Mouse (Mus musculus) stomach, postnatal 0 days (tissue): Measurements from ENCODE around the gene Grm8. TPM values are rescaled to one million over a fixed set of nuclear protein-coding genes. Genes with fewer than 3 reads are reported as not detected.

Source experiments
- ATAC-seq: fragments of 200-750 bp; cut with Nextera tagmentation; 2 replicates; pipeline ENCODE4 v1.8.0; 2017; ENCODE audit not compliant: low FRiP score, low TSS enrichment
- DNase-seq: peaks from one replicate; pipeline ENCODE4 v3.0.0-alpha.2; 2016; ENCODE audit warnings: low spot score
- H3K27ac ChIP-seq: fragments of 300-500 bp; sonication (generic); replicated peaks from 2 replicates; pipeline ENCODE4 v1.5.1; 2014; ENCODE audit warnings: mild to moderate bottlenecking, control low read depth
- H3K27me3 ChIP-seq: fragments of 300-500 bp; sonication (generic); 2 replicates; pipeline ENCODE4 v1.6.1; 2014; ENCODE audit warnings: low read length; ENCODE audit not compliant: control insufficient read depth, insufficient read depth
- H3K36me3 ChIP-seq: fragments of 300-500 bp; sonication (generic); 2 replicates; pipeline ENCODE4 v1.6.1; 2014; ENCODE audit warnings: low read length, mixed read lengths; ENCODE audit not compliant: control insufficient read depth, insufficient read depth
- H3K4me1 ChIP-seq: fragments of 300-500 bp; sonication (generic); replicated peaks from 2 replicates; pipeline ENCODE4 v1.6.1; 2014; ENCODE audit warnings: antibody characterized with exemption; ENCODE audit not compliant: control insufficient read depth, insufficient read depth
- H3K4me2 ChIP-seq: fragments of 300-500 bp; sonication (generic); replicated peaks from 2 replicates; pipeline ENCODE4 v1.6.1; 2014; ENCODE audit warnings: low read depth, mild to moderate bottlenecking, control low read depth, moderate library complexity
- H3K4me3 ChIP-seq: fragments of 300-500 bp; sonication (generic); 2 replicates; pipeline ENCODE4 v1.5.1; 2014; ENCODE audit warnings: low read depth, low read length, control low read depth
- H3K9ac ChIP-seq: fragments of 300-500 bp; sonication (generic); 2 replicates; pipeline ENCODE4 v1.6.1; 2014; ENCODE audit warnings: mild to moderate bottlenecking, low read length, control low read depth, mixed read lengths
- H3K9me3 ChIP-seq: fragments of 300-500 bp; sonication (generic); 2 replicates; pipeline ENCODE4 v1.6.1; 2016; ENCODE audit warnings: low read length; ENCODE audit not compliant: control insufficient read depth
- CTCF ChIP-seq: IDR thresholded peaks from 2 replicates; pipeline ENCODE4 v1.5.1; 2016; ENCODE audit warnings: antibody characterized with exemption, low read depth, mild to moderate bottlenecking, moderate library complexity
- EP300 ChIP-seq: optimal IDR thresholded peaks from 2 replicates; pipeline ENCODE3; 2016; ENCODE audit warnings: antibody characterized with exemption
- WGBS: fragments of 180-500 bp; shearing (Covaris S2); extraction: QIAGEN DNeasy Blood & Tissue Kit; methylation state at CpG from one replicate; pipeline ENCODE4 v1.1.7; 2014; 5-methylcytosine and 5-hydroxymethylcytosine counted together
- polyA plus RNA-seq: library from polyadenylated mRNA; unstranded; fragments of >200 nt; fragmentation: Nextera tagmentation; extraction: Ambion mirVana; gene quantifications from 2 replicates; pipeline ENCODE4 v1.2.1, GENCODE M21; 2015

The Grm8 gene
- polyA plus RNA-seq, 1 experiment from 2014 or later = 0.22 TPM

- Histone ChIP-seq H3K9me3 (no peaks in the 10 kb centered on the region), H3K9ac (no peak overlapping the region), H3K36me3 (no peaks in the 10 kb centered on the region), H3K27ac (no peak overlapping the region), H3K4me3 (no peak overlapping the region), H3K27me3 (no peaks in the 10 kb centered on the region), H3K4me2 (no peak overlapping the region), H3K4me1 (no peaks in the 10 kb centered on the region)
- TF ChIP-seq EP300 = no peak
- no peak for TF ChIP-seq CTCF
- DNase-seq (no peak), ATAC-seq (no peak)
- 63% methylated on average over 2 of the region's 2 CpGs for WGBS
Measured at GRCm38 (mm10) chr6:27968859-27969258, 166.1 kb downstream of the Grm8 start.

- TF ChIP-seq CTCF = no peak
- no peak for TF ChIP-seq EP300
- Histone ChIP-seq H3K9ac (no peak overlapping the region), H3K9me3 (no peaks in the 10 kb centered on the region), H3K4me2 (no peak overlapping the region), H3K27me3 (no peaks in the 10 kb centered on the region), H3K27ac (no peak overlapping the region), H3K4me1 (no peaks in the 10 kb centered on the region), H3K36me3 (no peaks in the 10 kb centered on the region), H3K4me3 (no peak overlapping the region)
- ATAC-seq (no peak), DNase-seq (no peak)
- WGBS = 73% methylated on average over 3 of the region's 3 CpGs
Measured at GRCm38 (mm10) chr6:27967037-27967436, 167.9 kb downstream of the Grm8 start.

- no peak overlapping the region for H3K27ac ChIP-seq
- no peaks in the 10 kb centered on the region for H3K4me1 ChIP-seq
- WGBS = 25% methylated on average over 2 of the region's 2 CpGs
- no peak overlapping the region for H3K4me2 ChIP-seq
- no peaks in the 10 kb centered on the region for H3K9me3 ChIP-seq
- no peaks in the 10 kb centered on the region for H3K36me3 ChIP-seq
- H3K9ac ChIP-seq = no peak overlapping the region
- H3K27me3 ChIP-seq = no peaks in the 10 kb centered on the region
- DNase-seq (no peak), ATAC-seq (no peak)
- TF ChIP-seq EP300 (no peak), CTCF (no peak)
- H3K4me3 ChIP-seq = no peak overlapping the region
Measured at GRCm38 (mm10) chr6:27965237-27965636, 169.7 kb downstream of the Grm8 start.

GRCm38 (mm10) chr6:27963887-27964286 is 171.1 kb downstream of the Grm8 start:
- peak; percentile 20; the same call in 1 of the 2 replicates for TF ChIP-seq CTCF
- no peak for TF ChIP-seq EP300
- ATAC-seq = no peak

GRCm38 (mm10) chr6:27956278-27956857 is 178.6 kb downstream of the Grm8 start:
- Histone ChIP-seq H3K4me1 (no peaks in the 10 kb centered on the region), H3K27ac (no peak overlapping the region), H3K9ac (no peak overlapping the region), H3K4me3 (no peak overlapping the region), H3K4me2 (no peak overlapping the region), H3K27me3 (no peaks in the 10 kb centered on the region), H3K9me3 (no peaks in the 10 kb centered on the region), H3K36me3 (no peaks in the 10 kb centered on the region)
- WGBS = 79% methylated on average over 6 of the region's 6 CpGs
- no peak for TF ChIP-seq EP300
- no peak for TF ChIP-seq CTCF
- ATAC-seq (no peak), DNase-seq (no peak)

More at GRCm38 (mm10) chr6:27963887-27964286, 171.1 kb downstream of the Grm8 start:
- no peak for DNase-seq
- Histone ChIP-seq H3K4me1 (no peaks in the 10 kb centered on the region), H3K9ac (no peak overlapping the region), H3K4me2 (no peak overlapping the region), H3K36me3 (no peaks in the 10 kb centered on the region), H3K27me3 (no peaks in the 10 kb centered on the region), H3K9me3 (no peaks in the 10 kb centered on the region), H3K4me3 (no peak overlapping the region), H3K27ac (no peak overlapping the region)
- WGBS = 83% methylated on average over 1 of the region's 1 CpGs

- Histone ChIP-seq H3K27me3 (no peaks in the 10 kb centered on the region), H3K4me2 (no peak overlapping the region), H3K4me1 (no peaks in the 10 kb centered on the region), H3K9ac (no peak overlapping the region), H3K4me3 (no peak overlapping the region), H3K27ac (no peak overlapping the region), H3K36me3 (no peaks in the 10 kb centered on the region), H3K9me3 (no peaks in the 10 kb centered on the region)
- DNase-seq (no peak), ATAC-seq (no peak)
- 85% methylated on average over 5 of the region's 5 CpGs for WGBS
- no peak for TF ChIP-seq EP300
- TF ChIP-seq CTCF = no peak
Measured at GRCm38 (mm10) chr6:27951433-27951832, 183.5 kb downstream of the Grm8 start.
